Mouse (Mus musculus): ENCODE results near the gene Cadm4. TPM values are rescaled to one million over a fixed set of nuclear protein-coding genes. Genes with fewer than 3 reads are reported as not detected.
A peak's percentile ranks its signal among the peaks of the same experiment; 100 is the strongest.

Gene Cadm4
- 10.8 and 21.4 TPM in 2 replicates for total RNA-seq (2012; rRNA removed)

DNA sequence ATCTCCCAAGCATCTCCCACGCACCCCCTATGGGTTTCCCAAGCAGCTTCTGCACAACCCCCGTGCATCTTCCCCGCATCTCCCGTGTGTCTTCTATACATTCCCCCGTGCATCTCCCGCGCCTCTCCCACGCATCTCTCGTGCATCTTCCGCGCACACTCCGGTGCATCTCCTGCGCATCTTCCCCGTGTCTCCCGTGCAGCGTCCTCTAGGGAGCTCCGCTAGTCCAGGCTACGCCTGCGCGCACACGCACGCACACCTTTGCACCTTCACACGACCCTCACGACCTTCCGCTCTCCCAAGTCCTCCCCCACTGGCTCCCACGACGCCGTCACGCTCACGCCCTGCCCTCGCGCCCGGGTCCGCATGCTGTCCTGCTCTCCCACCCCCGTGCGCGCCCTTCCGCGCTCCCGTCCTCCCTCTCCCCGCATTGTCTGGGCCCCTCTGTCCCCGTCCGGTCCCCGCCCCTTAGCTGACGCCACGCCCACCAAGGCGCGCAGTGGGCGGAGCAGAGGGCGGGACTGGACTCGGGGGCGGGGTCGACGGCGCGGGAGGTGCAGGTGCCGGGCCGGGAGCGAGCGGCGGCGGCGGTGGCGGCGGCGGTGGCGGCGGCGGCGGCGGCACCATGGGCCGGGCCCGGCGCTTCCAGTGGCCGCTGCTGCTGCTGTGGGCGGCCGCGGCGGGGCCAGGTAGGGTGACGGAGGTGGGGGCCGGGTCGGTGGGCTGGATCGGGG, at the start of gene Cadm4:
Gene Cadm4, plus strand, starts transcription at position 550 of the 734 bp plus-strand sequence.
- Histone ChIP-seq H3K9ac (ENCODE audit: insufficient read depth, low read depth, low read length, poor library complexity, severe bottlenecking) (peak within 1 kb of the TSS; percentile 59), H3K27ac (ENCODE audit: insufficient read depth, low read depth, low read length, poor library complexity, severe bottlenecking) (no peak within 1 kb of the TSS), H3K4me1 (ENCODE audit: control insufficient read depth in 2 of 2, insufficient read depth in 2 of 2, low read length in 2 of 2, poor library complexity in 1 of 2) (peaks cover 0 to under 1% of the 10 kb centered on the region in 2 experiments; a peak in 1 of 4 replicates), H3K36me3 (ENCODE audit: control insufficient read depth, insufficient read depth, low read length, poor library complexity, severe bottlenecking) (no peaks in the 10 kb centered on the region), H3K9me3 (ENCODE audit: control insufficient read depth, insufficient read depth, low read depth, low read length) (no peaks in the 10 kb centered on the region), H3K4me3 (ENCODE audit: insufficient read depth in 1 of 2, low read depth in 1 of 2, low read length in 2 of 2, poor library complexity in 1 of 2, severe bottlenecking in 1 of 2) (peak within 1 kb of the TSS; percentile 85 to 86)
- peak; percentile 70 for DNase-seq (ENCODE audit: low read depth, low spot score)
- in situ Hi-C loops (cut with MboI; ENCODE audit: low sequenced_read_pairs in 2 of 2, unreplicated experiment in 2 of 2) = no loop called here
- TF ChIP-seq HCFC1 (IDR thresholded peaks at IDR 0.05; ENCODE audit: borderline replicate concordance, insufficient read depth, low read length) = no peak
- no peak for TF ChIP-seq ZC3H11A (IDR thresholded peaks at IDR 0.05; ENCODE audit: borderline replicate concordance, low read depth, low read length)
- no peak for TF ChIP-seq MAFK (IDR thresholded peaks at IDR 0.05; ENCODE audit: insufficient read depth, low read depth, low read length)

DNA sequence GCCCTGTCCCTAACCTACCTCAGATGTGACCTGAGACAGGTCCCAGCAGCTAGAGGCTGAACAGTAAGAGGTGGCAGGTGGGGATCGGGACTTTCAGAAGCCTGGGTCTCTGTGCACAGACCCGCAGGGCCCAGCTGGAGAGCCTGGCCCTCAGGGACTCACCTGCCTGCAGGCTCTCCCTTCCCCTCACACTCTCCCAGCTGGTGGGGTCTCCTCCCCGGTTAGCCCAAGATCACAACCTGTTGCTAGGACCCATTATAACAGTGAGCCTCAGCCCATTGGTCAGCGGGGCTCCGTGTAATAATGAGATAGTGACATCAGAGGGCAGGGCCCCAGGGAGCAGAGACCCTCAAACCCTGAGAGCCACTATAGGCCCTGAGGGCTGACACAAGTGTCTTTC, 46.5 kb upstream of the Cadm4 start:
- in situ Hi-C loops (cut with MboI; ENCODE audit: low sequenced_read_pairs in 2 of 2, unreplicated experiment in 2 of 2) = no loop called here
- TF ChIP-seq CHD2 (IDR thresholded peaks at IDR 0.05; ENCODE audit: low read depth, low read length) (no peak), MAFK (IDR thresholded peaks at IDR 0.05; ENCODE audit: insufficient read depth, low read depth, low read length) (no peak), ZNF384 (IDR thresholded peaks at IDR 0.05; ENCODE audit: low read depth, low read length) (no peak), HCFC1 (IDR thresholded peaks at IDR 0.05; ENCODE audit: borderline replicate concordance, insufficient read depth, low read length) (no peak), ZC3H11A (IDR thresholded peaks at IDR 0.05; ENCODE audit: borderline replicate concordance, low read depth, low read length) (no peak)
- Histone ChIP-seq H3K4me1 (ENCODE audit: control insufficient read depth in 2 of 2, insufficient read depth in 2 of 2, low read length in 2 of 2, poor library complexity in 1 of 2) (peaks cover 0 to 3% of the 10 kb centered on the region in 2 experiments; a peak in 1 of 4 replicates), H3K9me3 (ENCODE audit: control insufficient read depth, insufficient read depth, low read depth, low read length) (no peaks in the 10 kb centered on the region), H3K27ac (ENCODE audit: insufficient read depth, low read depth, low read length, poor library complexity, severe bottlenecking) (no peak overlapping the region), H3K9ac (ENCODE audit: insufficient read depth, low read depth, low read length, poor library complexity, severe bottlenecking) (no peak overlapping the region), H3K4me3 (ENCODE audit: insufficient read depth in 1 of 2, low read depth in 1 of 2, low read length in 2 of 2, poor library complexity in 1 of 2, severe bottlenecking in 1 of 2) (no peak overlapping the region), H3K36me3 (ENCODE audit: control insufficient read depth, insufficient read depth, low read length, poor library complexity, severe bottlenecking) (no peaks in the 10 kb centered on the region)
- no peak for DNase-seq (ENCODE audit: low read depth, low spot score)

DNA sequence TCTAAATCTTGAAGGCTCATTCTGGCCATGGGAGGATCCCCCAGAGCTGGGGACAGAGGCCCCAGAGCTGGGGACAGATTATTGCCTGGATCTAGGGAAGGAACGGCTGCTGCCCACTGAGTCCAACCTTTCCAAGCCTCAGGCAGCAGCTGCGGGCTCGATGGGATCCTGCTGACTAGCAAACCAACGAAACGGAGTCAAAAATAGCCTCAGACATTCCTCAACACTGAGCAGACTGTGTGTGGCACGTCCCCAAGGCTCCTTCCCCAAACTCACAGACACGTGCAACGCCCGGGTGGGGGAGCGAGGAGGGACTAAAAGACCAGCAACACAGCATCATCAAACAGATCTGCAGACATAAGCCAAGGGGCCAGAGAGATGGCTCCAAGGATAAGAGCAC, 43.8 kb upstream of the Cadm4 start:
- DNase-seq (ENCODE audit: low read depth, low spot score) = no peak
- TF ChIP-seq CHD2 (IDR thresholded peaks at IDR 0.05; ENCODE audit: low read depth, low read length) (no peak), HCFC1 (IDR thresholded peaks at IDR 0.05; ENCODE audit: borderline replicate concordance, insufficient read depth, low read length) (no peak), ZC3H11A (IDR thresholded peaks at IDR 0.05; ENCODE audit: borderline replicate concordance, low read depth, low read length) (no peak), ZNF384 (IDR thresholded peaks at IDR 0.05; ENCODE audit: low read depth, low read length) (no peak), MAFK (IDR thresholded peaks at IDR 0.05; ENCODE audit: insufficient read depth, low read depth, low read length) (no peak)
- no peak overlapping the region for H3K4me3 ChIP-seq (ENCODE audit: insufficient read depth in 1 of 2, low read depth in 1 of 2, low read length in 2 of 2, poor library complexity in 1 of 2, severe bottlenecking in 1 of 2)
- in situ Hi-C loops (cut with MboI; ENCODE audit: low sequenced_read_pairs in 2 of 2, unreplicated experiment in 2 of 2) = no loop called here
- peaks cover 0 to 2% of the 10 kb centered on the region in 2 experiments; a peak in 1 of 4 replicates for H3K4me1 ChIP-seq (ENCODE audit: control insufficient read depth in 2 of 2, insufficient read depth in 2 of 2, low read length in 2 of 2, poor library complexity in 1 of 2)
- no peak overlapping the region for H3K27ac ChIP-seq (ENCODE audit: insufficient read depth, low read depth, low read length, poor library complexity, severe bottlenecking)
- no peaks in the 10 kb centered on the region for H3K36me3 ChIP-seq (ENCODE audit: control insufficient read depth, insufficient read depth, low read length, poor library complexity, severe bottlenecking)
- no peak overlapping the region for H3K9ac ChIP-seq (ENCODE audit: insufficient read depth, low read depth, low read length, poor library complexity, severe bottlenecking)
- H3K9me3 ChIP-seq (ENCODE audit: control insufficient read depth, insufficient read depth, low read depth, low read length) = no peaks in the 10 kb centered on the region

DNA sequence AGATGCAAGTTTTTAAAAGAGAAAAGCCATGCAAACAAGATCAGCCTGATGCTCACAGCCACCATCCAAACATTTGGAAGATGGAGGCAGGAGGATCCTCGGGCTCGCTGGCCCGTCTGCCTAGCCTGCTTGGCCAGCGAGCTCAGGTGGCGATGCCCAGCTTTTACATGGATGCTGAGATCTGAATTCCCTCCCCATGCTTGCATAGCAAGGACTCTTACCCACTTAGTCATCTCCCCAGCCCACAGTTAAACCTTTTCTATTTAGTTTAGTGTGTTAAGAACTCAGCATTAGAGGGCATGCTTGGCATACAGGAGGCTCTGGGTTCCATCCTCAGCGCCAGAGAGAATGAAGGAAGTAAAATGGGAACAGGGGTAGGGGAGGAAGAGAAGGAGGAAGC, 42.6 kb upstream of the Cadm4 start:
- Histone ChIP-seq H3K36me3 (ENCODE audit: control insufficient read depth, insufficient read depth, low read length, poor library complexity, severe bottlenecking) (no peaks in the 10 kb centered on the region), H3K27ac (ENCODE audit: insufficient read depth, low read depth, low read length, poor library complexity, severe bottlenecking) (no peak overlapping the region), H3K4me3 (ENCODE audit: insufficient read depth in 1 of 2, low read depth in 1 of 2, low read length in 2 of 2, poor library complexity in 1 of 2, severe bottlenecking in 1 of 2) (no peak overlapping the region), H3K4me1 (ENCODE audit: control insufficient read depth in 2 of 2, insufficient read depth in 2 of 2, low read length in 2 of 2, poor library complexity in 1 of 2) (peaks cover 0 to 4% of the 10 kb centered on the region in 2 experiments; a peak in 2 of 4 replicates), H3K9me3 (ENCODE audit: control insufficient read depth, insufficient read depth, low read depth, low read length) (no peaks in the 10 kb centered on the region), H3K9ac (ENCODE audit: insufficient read depth, low read depth, low read length, poor library complexity, severe bottlenecking) (no peak overlapping the region)
- TF ChIP-seq CHD2 (IDR thresholded peaks at IDR 0.05; ENCODE audit: low read depth, low read length) (no peak), ZC3H11A (IDR thresholded peaks at IDR 0.05; ENCODE audit: borderline replicate concordance, low read depth, low read length) (no peak), ZNF384 (IDR thresholded peaks at IDR 0.05; ENCODE audit: low read depth, low read length) (no peak), MAFK (IDR thresholded peaks at IDR 0.05; ENCODE audit: insufficient read depth, low read depth, low read length) (no peak), HCFC1 (IDR thresholded peaks at IDR 0.05; ENCODE audit: borderline replicate concordance, insufficient read depth, low read length) (no peak)
- in situ Hi-C loops (cut with MboI; ENCODE audit: low sequenced_read_pairs in 2 of 2, unreplicated experiment in 2 of 2) = no loop called here
- no peak for DNase-seq (ENCODE audit: low read depth, low spot score)
